Mouse (Mus musculus) naive thymus-derived CD4-positive, alpha-beta T cell, adult 2 months (primary cell): Measurements from ENCODE around the gene Pfkm.

ENCODE experiments used
- DNase-seq: peaks from one replicate; pipeline ENCODE4 v3.0.0-alpha.2; 2011; ENCODE audit warnings: low read depth

Pfkm gene

GRCm38 (mm10) chr15:98092372-98093120, at the start of gene Pfkm:
Pfkm (plus strand) TSS chr15:98092589.
- no peak for DNase-seq

DNA sequence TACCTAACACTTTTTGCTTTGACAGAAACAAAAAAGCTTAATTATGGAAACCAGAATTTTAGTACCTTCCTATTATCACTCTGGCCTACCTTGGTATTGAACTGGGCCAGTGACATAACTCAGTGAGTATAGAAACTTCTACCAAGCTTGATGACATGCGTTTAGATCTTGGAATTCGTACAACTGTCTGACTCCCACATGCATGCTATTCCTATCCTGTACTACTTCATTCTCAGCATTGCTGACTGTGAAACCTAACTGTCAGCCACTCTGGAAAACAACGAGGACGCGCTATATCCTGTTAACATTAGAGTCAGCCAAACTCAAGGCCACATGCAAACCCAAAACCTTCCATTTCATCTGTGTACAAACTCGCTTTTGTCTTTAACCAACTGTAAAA, 48.4 kb upstream of the Pfkm start:
- DNase-seq, result no peak

DNA sequence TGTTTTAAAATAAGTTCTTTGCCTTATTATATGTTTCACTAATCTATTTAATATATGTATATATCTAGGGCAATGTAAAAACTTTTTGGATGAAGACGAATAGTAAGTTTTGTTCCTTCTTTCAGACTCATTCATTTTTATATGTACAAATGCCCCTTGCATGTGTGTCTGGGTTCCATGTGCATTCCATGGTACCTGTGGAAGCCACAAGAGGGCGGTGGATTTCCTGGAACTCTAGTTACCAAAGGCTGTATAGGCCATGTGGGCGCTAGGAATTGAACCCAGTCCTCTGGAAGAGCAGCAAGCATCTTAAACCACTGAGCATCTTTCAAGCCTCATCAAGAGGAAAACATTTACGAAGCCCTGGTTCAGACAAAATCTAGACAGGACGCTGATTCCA, 48.0 kb upstream of the Pfkm start:
- no peak for DNase-seq

DNA sequence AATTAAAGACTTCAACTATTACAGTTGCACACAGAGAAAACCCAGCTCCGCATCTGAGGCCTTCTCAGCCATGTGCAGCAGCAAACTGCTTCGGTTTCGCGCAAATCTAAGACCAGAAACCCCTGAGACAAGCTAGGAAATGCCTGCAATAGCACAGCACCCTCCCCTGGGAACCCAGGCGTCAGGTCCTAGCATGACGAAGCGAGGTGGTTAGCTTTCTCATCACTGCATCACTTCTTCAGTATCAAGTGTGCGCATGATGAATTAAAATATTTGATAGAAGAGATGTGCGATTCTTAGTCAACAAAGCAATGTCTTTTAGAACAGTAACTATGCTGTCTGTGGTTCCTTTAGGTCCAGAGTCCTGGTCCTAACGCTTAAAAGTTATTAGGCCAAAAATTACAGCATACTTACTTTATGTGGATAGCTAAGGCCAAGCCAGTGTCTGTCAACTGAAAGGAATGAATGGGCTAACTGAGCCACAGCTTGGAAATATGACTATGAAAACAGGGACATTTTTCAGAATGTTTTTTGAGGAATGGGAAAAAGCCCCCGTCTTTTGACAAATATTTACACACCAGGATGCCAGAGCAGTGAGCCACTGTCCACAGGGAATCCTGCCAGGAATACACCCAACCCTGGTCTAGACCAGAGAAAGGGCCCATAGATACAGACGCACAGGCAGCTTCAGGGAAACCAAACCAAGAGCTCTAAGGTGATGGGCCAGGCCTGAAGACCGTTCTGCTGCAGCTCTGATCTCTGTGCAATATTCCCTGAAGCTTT, 43.3 kb upstream of the Pfkm start:
- no peak for DNase-seq

DNA sequence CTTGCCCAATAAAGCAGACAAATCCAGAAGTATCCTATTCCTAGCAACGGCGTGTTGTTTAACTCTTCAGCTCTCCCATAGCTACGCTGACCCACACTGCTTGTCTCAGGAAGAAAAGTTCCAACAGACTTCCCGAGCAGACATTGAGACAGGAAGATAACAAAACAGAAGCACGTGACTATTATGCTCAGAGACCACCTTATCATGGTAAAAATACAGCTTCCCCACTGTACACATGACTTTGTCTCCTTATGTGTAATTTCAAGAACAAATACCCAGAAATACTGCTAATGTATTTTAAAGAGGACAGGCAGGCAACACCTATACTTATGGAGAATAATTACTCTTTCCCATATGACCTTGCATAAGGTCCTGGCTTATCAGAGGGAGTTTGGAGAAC, 40.7 kb upstream of the Pfkm start:
- DNase-seq, result no peak

DNA sequence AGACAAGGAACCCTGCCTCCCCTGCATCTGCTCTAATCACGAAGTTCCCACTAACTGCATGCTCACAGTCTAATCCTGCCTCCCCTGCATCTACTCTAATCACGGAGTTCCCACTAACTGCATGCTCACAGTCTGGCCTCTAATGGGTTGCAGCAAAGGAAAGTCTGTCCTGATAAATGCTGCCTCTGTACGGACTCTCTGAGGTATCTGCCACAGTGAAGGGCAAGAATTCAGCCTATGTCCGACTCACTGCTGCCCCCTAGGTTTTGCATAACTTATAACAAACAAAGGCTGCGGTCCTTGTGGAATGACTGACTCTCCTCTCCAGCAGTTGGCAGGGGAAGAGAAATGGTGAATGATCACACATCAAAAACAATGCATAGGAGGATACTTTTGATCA, 37.1 kb upstream of the Pfkm start:
- DNase-seq, result peak; percentile 47

DNA sequence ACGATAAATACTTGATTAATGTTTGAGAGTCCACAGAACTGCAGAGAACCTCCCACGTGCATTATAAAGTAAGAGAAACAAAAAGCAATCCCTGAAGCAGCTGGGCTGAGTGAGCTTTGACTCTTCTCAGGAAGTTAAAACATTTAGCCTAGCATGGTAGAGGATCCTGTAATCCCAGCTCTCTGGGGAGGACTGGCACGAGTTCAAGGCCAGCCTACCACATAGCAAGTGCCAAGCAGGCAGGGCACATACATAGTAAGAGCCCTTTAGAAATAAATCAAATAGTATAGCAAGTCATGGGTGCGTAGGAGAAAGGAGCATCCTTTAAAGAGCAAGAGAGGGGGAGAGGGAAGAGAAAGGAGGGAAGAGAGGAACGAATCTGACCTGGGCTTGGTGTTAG, 26.5 kb upstream of the Pfkm start:
- no peak for DNase-seq

DNA sequence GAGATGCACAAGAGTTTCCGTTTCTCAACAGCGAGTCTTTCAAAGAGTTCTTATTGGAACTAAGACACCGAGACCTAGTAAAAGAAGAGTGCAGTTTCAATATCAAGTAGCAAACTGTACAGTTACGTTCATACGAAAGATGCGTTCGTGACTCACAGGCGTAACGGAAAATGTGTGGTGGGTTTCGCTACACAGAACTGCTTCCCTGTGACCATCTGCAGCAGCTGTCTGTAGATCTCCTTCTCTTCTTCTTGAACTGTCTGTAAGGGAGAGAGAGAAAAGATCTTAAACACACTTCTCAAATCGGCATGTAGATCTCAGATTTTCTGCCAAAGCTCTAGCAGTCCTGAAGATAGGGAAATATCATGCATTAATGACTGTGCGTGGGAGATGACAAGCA, 25.8 kb upstream of the Pfkm start:
- peak; percentile 48 for DNase-seq

- peak; percentile 40 for DNase-seq
These were observed 24.9 kb upstream of the Pfkm start for GRCm38 (mm10) chr15:98067492-98067891.

GRCm38 (mm10) chr15:98068506-98068905, 23.9 kb upstream of the Pfkm start:
- DNase-seq, result no peak

DNA sequence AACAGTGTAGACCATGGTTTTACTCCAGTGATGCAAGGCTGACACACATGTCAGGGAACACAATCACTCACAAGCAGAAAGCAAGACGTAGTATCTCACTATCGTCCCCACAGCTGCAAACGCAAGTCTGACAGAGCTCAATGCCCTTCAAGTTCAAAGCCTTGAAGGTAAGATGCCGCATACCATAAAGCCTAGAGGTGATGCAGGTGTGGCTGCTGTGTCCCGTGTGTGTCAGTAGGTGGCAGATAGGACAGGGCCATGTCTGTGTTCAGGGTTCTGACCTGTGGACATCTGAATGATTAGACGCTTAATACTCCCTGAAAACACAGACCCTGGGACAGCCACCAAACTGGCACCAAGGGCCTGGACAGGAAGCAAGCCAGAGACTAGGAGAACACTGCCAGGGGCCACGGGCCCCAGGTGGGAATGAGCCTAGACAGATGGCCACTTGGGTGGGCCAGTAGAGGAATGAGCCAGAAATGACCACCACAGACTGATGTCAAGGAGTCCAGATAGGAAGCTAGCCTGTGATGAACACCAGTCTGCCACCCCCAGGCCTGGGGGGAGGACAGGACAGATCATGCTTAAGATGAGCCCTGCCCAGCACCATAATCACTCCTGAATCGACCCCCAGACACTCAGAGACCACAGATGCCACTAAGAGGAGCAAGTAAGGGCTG, 22.7 kb upstream of the Pfkm start:
- DNase-seq, result peak; percentile 19

- no peak for DNase-seq
These were observed 22.0 kb upstream of the Pfkm start for GRCm38 (mm10) chr15:98070376-98070775.

DNA sequence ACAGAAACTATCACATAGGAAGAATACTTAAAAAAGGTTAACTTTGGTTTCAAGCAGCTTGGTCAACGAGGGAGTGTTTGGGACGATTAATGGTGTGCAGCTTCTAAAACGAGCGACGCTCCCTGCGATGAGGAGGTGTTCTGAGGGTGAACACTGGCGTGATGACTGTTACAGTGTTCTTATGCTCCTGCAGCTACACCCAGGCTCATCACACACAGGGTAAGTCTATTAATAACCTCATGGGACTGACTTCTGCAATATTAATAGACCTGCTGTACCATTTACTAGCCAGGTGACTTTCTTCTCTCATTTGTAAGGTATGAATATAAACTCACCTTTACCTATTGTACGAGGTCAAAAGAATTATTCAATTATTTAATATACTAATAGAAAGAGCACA, 17.9 kb upstream of the Pfkm start:
- DNase-seq, result no peak

- DNase-seq, result no peak
These were observed 17.4 kb upstream of the Pfkm start for GRCm38 (mm10) chr15:98075034-98075433.

- no peak for DNase-seq
These were observed 15.5 kb upstream of the Pfkm start for GRCm38 (mm10) chr15:98076901-98077300.

- no peak for DNase-seq
These were observed 3.5 kb upstream of the Pfkm start for GRCm38 (mm10) chr15:98088889-98089288.

DNA sequence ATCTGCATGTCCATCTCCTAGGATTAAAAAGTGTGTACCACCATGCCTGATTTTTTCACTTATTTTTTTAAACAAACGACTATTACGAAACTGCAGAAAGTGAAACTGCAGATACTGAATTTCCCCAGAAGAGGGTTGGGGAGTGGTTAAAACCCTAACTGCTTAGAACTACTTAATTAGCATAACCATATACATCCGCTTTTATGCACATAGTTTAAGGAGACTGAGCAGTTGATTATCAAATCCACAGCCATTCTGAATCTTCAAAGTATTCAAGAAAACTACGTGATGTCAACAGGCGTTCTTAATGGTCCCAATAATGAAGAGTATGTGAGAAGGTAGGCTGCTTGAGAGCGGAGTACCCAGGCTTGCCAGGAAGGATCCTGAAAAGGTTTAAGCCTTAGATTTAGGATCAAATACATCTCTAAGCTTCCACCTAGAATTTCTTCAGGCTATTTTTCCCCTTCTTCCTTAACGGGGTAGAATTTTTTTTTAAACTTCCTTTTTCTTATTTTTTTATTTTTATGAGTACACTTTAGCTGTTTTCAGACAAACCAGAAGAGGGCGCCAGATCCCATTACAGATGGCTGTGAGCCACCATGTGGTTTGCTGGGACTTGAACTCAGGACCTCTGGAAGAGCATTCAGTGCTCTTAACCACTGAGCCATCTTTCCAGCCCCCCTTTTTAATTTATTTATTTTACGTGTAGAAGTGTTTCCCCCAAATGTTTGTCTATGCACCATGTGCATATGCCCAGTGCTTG, 2.8 kb upstream of the Pfkm start:
- DNase-seq, result peak; percentile 84

DNA sequence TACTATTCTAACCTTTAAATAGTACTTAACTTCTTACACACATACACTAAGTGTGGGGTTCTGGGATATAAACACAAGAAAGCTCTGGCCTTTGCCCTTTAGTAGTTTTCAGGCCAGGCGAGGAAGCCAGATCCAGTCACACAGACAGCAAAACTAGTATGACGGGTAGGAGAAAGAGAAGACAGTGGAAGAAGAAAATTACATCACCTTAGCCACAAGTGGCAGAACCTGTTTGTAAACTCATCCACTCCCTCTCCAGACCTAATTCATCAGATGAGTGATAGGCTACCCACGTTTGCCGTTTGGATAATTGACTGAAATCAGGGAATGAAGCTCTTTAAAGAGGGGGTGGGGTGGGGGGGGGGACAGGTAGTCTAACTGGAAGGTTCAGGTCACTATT, 548 bp upstream of the Pfkm start:
- peak; percentile 17 for DNase-seq

DNA sequence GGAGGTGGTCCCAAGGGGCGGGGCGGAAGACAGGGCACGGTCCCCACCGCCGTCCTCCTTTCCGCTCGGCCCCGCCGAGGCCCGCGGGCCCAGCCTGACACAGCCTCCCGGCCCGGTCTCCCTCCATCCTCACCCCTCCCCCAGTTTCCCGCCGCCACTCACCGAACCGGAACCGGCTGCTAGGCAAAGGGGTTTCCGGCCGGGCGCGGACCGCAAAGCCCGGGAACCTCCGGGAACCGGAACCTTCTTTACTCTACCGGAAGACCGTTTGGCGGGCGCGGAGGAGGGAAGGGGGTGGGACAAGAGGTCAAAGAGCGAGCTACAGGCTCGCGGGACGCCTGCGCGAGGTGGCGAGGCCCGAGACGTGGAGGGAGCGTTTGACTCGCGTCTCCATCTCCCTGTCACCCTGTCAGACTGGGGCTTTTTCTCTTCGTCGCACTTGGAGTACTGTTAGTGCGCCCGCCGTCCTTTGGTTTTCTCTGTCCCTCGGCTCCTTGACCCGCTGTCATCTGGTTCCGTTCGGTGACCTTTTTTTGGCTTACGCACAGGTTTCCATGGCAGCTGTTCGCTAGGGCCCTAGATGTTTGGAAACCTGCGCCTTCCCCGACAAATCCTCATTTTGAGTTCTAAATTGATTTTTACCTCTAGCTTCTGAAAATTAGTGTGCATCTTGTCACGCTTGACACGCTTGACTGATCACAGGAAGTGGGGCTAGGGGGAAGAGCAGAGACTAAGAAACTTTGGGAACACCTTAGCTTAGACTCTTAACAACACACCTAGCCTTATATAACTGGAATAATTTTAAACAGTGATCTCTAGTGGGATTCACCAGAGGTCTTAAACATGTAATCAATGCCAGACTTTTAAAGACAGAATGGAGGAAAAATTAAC, 977 bp downstream of the Pfkm start, which contains the start of gene Senp1:
TSS of gene Senp1 (minus strand) at position 624 of the 891 bp plus-strand sequence.
- peak; percentile 90 for DNase-seq

GRCm38 (mm10) chr15:98094905-98095304, 2.5 kb downstream of the Pfkm start:
- no peak for DNase-seq

DNA sequence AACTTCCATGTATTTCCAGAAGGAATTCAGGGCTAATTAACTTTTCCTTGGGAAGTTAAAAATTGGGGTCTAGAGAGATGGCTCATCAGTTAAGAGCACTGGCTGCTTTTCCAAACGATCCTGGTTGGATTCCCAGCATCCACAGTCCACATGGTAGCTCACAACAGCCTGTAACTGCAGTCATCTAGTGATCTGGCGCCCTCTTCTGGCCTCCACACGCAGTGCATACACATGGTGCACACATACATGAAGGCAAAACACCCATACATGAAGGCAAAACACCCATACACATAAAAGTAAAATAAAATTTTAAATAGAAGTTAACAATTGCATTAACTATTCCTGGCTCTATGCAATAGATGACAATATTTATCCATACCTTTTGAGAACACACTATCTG, 4.6 kb downstream of the Pfkm start:
- peak; percentile 37 for DNase-seq
